Mouse (Mus musculus): ENCODE results near the gene Eogt.

DNA sequence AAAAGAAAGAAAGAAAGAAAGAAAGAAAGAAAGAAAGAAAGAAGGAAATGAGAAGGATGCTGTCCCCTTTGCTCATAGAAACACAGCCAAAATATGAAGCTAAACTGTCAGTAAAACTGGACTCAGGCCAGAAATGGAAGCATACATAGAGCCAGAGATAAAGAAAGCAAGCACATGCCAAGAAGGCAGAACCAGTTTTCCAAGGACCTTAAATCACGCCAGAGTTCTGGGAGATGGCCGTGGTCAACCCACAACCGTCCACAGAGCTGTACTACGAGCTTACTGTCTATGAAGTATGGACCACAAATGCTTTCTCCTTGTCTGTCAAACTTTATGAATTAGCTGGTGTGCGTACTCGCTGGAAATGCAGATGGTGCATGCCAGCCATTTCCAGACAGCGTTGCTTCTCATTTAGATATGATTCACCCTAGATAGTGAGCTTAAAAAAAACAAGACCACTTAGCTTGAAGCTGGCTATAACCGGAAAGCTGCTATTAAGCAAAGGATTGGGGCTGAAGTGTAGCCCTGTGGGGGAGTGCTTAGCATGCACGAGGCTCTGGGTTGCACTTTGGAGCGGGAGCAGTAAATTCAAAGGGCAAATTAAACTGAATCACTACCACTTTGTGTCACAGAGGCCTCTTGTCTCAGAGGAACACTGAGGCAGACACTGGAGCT, 24.5 kb downstream of the Eogt start:
- TF ChIP-seq CTCF (conservative IDR thresholded peaks at IDR 0.05; ENCODE audit: low read length) = no peak
- no peak for TF ChIP-seq POU5F1 (IDR thresholded peaks at IDR 0.05; ENCODE audit: borderline replicate concordance, low read length)
- no peak for TF ChIP-seq NANOG (IDR thresholded peaks at IDR 0.05; ENCODE audit: borderline replicate concordance, low read length)

Data from E14TG2a.4 (cell line).